Mouse (Mus musculus) limb, embryonic 11.5 days (tissue): ENCODE data around the gene Pde1c. TPM values are rescaled to one million over a fixed set of nuclear protein-coding genes. Genes with fewer than 3 reads are reported as not detected.

Experiments used
- ATAC-seq: fragments of 200-750 bp; cut with Nextera tagmentation; 2 replicates; pipeline ENCODE4 v1.8.0; 2017; ENCODE audit warnings: low read depth; ENCODE audit not compliant: insufficient number of reproducible peaks, low FRiP score, low TSS enrichment
- DNase-seq: peaks from one replicate; pipeline ENCODE4 v3.0.0-alpha.2; 2015; ENCODE audit warnings: low spot score
- H3K27ac ChIP-seq: fragments of 300-500 bp; sonication (generic); replicated peaks from 2 replicates; pipeline ENCODE4 v1.5.1; 2014; ENCODE audit warnings: low read depth, mild to moderate bottlenecking, low read length
- H3K27me3 ChIP-seq: fragments of 300-500 bp; sonication (generic); 2 replicates; pipeline ENCODE4 v1.6.1; 2014; ENCODE audit warnings: mild to moderate bottlenecking, low read length, mixed read lengths; ENCODE audit not compliant: control insufficient read depth, insufficient read depth
- H3K36me3 ChIP-seq: fragments of 300-500 bp; sonication (generic); 2 replicates; pipeline ENCODE4 v1.6.1; 2014; ENCODE audit warnings: mild to moderate bottlenecking, low read length, moderate library complexity, mixed read lengths; ENCODE audit not compliant: control insufficient read depth, insufficient read depth
- H3K4me1 ChIP-seq: fragments of 300-500 bp; sonication (generic); 2 replicates; pipeline ENCODE4 v1.6.1; 2014; ENCODE audit warnings: low read length, mixed read lengths; ENCODE audit not compliant: control insufficient read depth, insufficient read depth
- H3K4me2 ChIP-seq: fragments of 300-500 bp; sonication (generic); 2 replicates; pipeline ENCODE4 v1.6.1; 2014; ENCODE audit warnings: low read depth, mild to moderate bottlenecking, moderate library complexity; ENCODE audit not compliant: severe bottlenecking
- H3K4me3 ChIP-seq: fragments of 300-500 bp; sonication (generic); 2 replicates; pipeline ENCODE4 v1.5.1; 2014; ENCODE audit warnings: low read depth, low read length
- H3K9ac ChIP-seq: fragments of 300-500 bp; sonication (generic); 2 replicates; pipeline ENCODE4 v1.6.1; 2014; ENCODE audit warnings: mild to moderate bottlenecking, low read length
- H3K9me3 ChIP-seq: fragments of 300-500 bp; sonication (generic); 2 replicates; pipeline ENCODE4 v1.6.1; 2016; ENCODE audit warnings: low read length; ENCODE audit not compliant: control insufficient read depth
- WGBS: fragments of 180-500 bp; shearing (Covaris S2); extraction: QIAGEN DNeasy Blood & Tissue Kit; methylation state at CpG from one replicate; pipeline ENCODE4 v1.1.7; 2014; 5-methylcytosine and 5-hydroxymethylcytosine counted together
- microRNA-seq: library from miRNA; unstranded; fragments of <30 nt; microRNA quantifications from one replicate; pipeline ENCODE4, GENCODE M21; 2016
- polyA plus RNA-seq: library from polyadenylated mRNA; unstranded; fragments of >200 nt; fragmentation: Nextera tagmentation; extraction: Ambion mirVana; gene quantifications from 2 replicates; pipeline ENCODE4 v1.2.1, GENCODE M21; 2014

Gene Pde1c
- polyA plus RNA-seq, 1 experiment from 2014 or later, result 1.7 TPM

- Histone ChIP-seq H3K4me1 (no peaks in the 10 kb centered on the region), H3K4me3 (no peak overlapping the region), H3K27ac (no peak overlapping the region), H3K36me3 (no peaks in the 10 kb centered on the region), H3K27me3 (no peaks in the 10 kb centered on the region), H3K9me3 (no peaks in the 10 kb centered on the region), H3K4me2 (no peak overlapping the region), H3K9ac (no peak overlapping the region)
- 76% methylated on average over 2 of the region's 2 CpGs for WGBS
- ATAC-seq (no peak), DNase-seq (no peak)
Measured at GRCm38 (mm10) chr6:56032231-56032630, 536.7 kb downstream of the Pde1c start.

GRCm38 (mm10) chr6:56029986-56030385 is 538.9 kb downstream of the Pde1c start:
- Histone ChIP-seq H3K4me3 (no peak overlapping the region), H3K27ac (no peak overlapping the region), H3K4me2 (no peak overlapping the region), H3K4me1 (no peaks in the 10 kb centered on the region), H3K27me3 (no peaks in the 10 kb centered on the region), H3K36me3 (no peaks in the 10 kb centered on the region), H3K9me3 (no peaks in the 10 kb centered on the region), H3K9ac (no peak overlapping the region)
- 57% methylated on average over 5 of the region's 5 CpGs for WGBS
- DNase-seq (no peak), ATAC-seq (no peak)

DNA sequence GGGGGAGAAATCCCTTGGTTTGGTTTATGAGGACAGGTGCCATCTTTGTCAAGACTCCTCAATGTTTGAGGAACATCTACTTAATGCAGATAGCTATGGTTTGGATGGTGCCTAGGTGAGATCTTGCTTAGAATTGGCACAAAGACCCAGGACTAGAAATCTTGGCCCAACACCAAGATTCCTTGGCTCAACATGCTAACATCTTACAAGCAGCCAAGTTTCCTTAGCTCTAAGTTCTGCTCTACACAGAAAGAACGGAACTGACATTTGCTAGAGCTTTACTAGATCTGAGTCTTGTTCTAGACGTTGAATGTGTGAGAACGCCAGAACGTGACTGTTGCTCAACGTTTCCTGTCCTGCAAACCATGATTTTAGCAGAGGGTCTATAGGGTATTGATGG is 540.9 kb downstream of the Pde1c start:
- Histone ChIP-seq H3K4me3 (no peak overlapping the region), H3K27me3 (no peaks in the 10 kb centered on the region), H3K9me3 (no peaks in the 10 kb centered on the region), H3K27ac (no peak overlapping the region), H3K4me2 (no peak overlapping the region), H3K4me1 (no peaks in the 10 kb centered on the region), H3K36me3 (no peaks in the 10 kb centered on the region), H3K9ac (no peak overlapping the region)
- DNase-seq, result no peak
- ATAC-seq, result no peak
- WGBS, result 90% methylated on average over 5 of the region's 5 CpGs

GRCm38 (mm10) chr6:56027318-56027717 is 541.6 kb downstream of the Pde1c start:
- no peak overlapping the region for H3K9ac ChIP-seq
- ATAC-seq (no peak), DNase-seq (no peak)
- H3K4me1 ChIP-seq, result no peaks in the 10 kb centered on the region
- H3K36me3 ChIP-seq, result no peaks in the 10 kb centered on the region
- no peak overlapping the region for H3K4me3 ChIP-seq
- H3K4me2 ChIP-seq, result no peak overlapping the region
- H3K27me3 ChIP-seq, result no peaks in the 10 kb centered on the region
- no peak overlapping the region for H3K27ac ChIP-seq
- 91% methylated on average over 6 of the region's 6 CpGs for WGBS
- no peaks in the 10 kb centered on the region for H3K9me3 ChIP-seq

DNA sequence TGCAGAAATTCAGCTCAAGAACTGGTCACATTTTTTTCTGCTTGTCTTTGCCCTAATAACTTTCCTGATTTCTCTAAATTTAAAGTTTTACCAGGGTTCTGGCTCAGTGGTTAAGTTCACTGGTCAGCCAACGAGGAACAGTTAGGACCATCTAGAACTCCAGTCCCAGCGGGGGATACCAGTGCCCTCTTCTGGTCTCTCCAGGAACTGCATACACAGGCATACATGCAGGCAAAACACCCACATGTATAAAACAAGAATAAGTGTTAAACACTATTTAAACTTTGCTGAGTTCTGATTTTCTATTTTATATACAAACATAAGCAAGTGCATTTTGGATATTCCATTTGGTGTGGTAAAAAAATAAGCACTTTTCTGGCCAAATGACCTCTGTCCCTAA is 543.4 kb downstream of the Pde1c start:
- no peaks in the 10 kb centered on the region for H3K4me1 ChIP-seq
- no peak overlapping the region for H3K4me3 ChIP-seq
- H3K9ac ChIP-seq, result no peak overlapping the region
- 62% methylated on average over 2 of the region's 2 CpGs for WGBS
- no peak overlapping the region for H3K27ac ChIP-seq
- peak; percentile 52 for DNase-seq
- H3K4me2 ChIP-seq, result no peak overlapping the region
- H3K27me3 ChIP-seq, result no peaks in the 10 kb centered on the region
- ATAC-seq, result no peak
- H3K9me3 ChIP-seq, result no peaks in the 10 kb centered on the region
- no peaks in the 10 kb centered on the region for H3K36me3 ChIP-seq

Small RNA genes lying within 50 kb of the gene (microRNA-seq; reads per million reads assigned to microRNA genes)
- not detected for gene Gm44413

Other genes starting within 250 kb of the Pde1c start
- gene Lsm5, start 135.6 kb upstream of the Pde1c start, polyA plus RNA-seq, result 234 and 235 TPM in 2 replicates
- 16.5 and 18.7 TPM in 2 replicates for gene Avl9, start 145.8 kb upstream of the Pde1c start, polyA plus RNA-seq
- gene Kbtbd2, start 228.7 kb upstream of the Pde1c start, polyA plus RNA-seq, result 34.6 and 40.3 TPM in 2 replicates